Mouse (Mus musculus) testis, adult 2 months (tissue): ENCODE measurements around the gene Gm1123.

Experiments used
- CTCF ChIP-seq: fragments of 200-500 bp; IDR thresholded peaks from 2 replicates; pipeline ENCODE4 v1.5.1; 2012; ENCODE audit warnings: low read depth, mild to moderate bottlenecking, inconsistent platforms, low read length, moderate library complexity; ENCODE audit not compliant: control insufficient read depth, insufficient read depth, insufficient replicate concordance
- POLR2A ChIP-seq: fragments of 200-500 bp; IDR thresholded peaks from 2 replicates; pipeline ENCODE4 v1.6.1; 2012; ENCODE audit warnings: low read depth, mild to moderate bottlenecking, inconsistent platforms, low read length, moderate library complexity; ENCODE audit not compliant: control insufficient read depth

GRCm38 (mm10) chr9:99032031-99032430 is 3.5 kb downstream of the Gm1123 start:
- TF ChIP-seq CTCF (no peak), POLR2A (no peak)
